ENCODE assay signal across 13 mouse cellular contexts in the genomic region with DNA sequence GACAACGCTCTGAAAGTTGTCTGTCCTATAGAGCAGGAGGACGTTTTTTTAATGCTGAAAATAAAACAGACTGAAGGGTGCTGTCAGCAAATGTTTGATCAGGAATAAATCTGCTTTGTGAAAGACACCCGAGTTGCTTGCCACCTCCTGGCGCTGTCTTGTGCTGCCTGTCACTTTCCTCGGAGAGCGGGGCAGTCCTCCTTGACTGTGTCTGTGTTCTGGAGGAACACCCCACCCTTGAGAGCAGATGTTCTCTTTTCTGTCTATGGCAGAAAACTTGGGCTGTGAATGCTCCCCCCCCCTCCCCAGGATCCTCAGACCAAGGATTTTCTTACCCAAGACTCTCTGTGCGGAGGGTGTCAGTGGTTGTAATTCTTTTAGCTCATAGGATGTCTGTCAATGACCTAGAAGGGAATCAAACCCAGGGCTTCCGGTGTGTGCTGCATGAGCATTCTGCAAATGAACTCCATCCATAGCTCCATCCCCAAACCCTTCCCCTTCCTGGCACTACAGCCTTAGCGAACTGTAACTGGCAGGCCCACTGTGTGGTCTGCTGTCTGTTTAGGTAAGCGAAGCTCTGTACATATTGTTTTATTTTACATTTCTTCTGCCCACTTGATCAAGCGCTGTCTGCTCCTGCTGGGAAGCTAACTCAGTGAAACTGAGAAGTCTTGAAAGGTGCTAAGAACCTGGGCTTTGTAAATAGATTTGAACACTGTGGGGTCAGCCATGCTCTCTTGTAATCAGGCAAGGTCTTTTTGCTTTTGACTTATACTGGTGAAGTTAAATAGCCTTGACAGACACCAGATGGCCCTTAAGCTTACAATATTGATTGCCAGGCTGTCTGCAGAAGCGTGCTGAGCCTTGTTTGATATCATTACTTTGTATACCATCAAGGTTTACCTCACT. TPM values are rescaled to one million over a fixed set of nuclear protein-coding genes. Genes with fewer than 3 reads are reported as not detected.
DNase-seq lines count a peak whose midpoint lies in the region; ATAC-seq and TF ChIP-seq lines count a peak whose summit lies in the region.
"Had no signal": no experiment of that assay in that cellular context is flagged by ENCODE, and none has a peak within 500 bp of the region (broad histone marks: within the 10 kb centered on the region; RNA-seq: fewer than 3 reads in every experiment).

No protein-coding gene starts in this region.

- no peaks in the 10 kb centered on the region for H3K27me3 ChIP-seq in cerebellum, adult 2 months (ENCODE audit: control insufficient read depth, insufficient read depth, low read length)
- no peaks in the 10 kb centered on the region for H3K27me3 ChIP-seq in hindbrain, postnatal 0 days (ENCODE audit: insufficient read depth, low read length)
- H3K27me3 ChIP-seq: limb, embryonic 15.5 days had no signal

- no peak overlapping the region for H3K4me3 ChIP-seq in cerebellum, adult 2 months (replicated peaks; ENCODE audit: insufficient read depth, low read depth, low read length)
- no peak overlapping the region for H3K4me3 ChIP-seq in hindbrain, postnatal 0 days (ENCODE audit: low read length)
- H3K4me3 ChIP-seq: heart, embryonic 10.5 days; limb, embryonic 15.5 days had no signal

- no peaks in the 10 kb centered on the region for H3K9me3 ChIP-seq in hindbrain, postnatal 0 days (ENCODE audit: low read length)
- H3K9me3 ChIP-seq: heart, embryonic 10.5 days; limb, embryonic 15.5 days had no signal

- TF ChIP-seq POLR2A in cerebellum, adult 2 months (IDR thresholded peaks at IDR 0.05; ENCODE audit: borderline replicate concordance, insufficient read depth, low read length): no peak

- no peaks in the 10 kb centered on the region for H3K36me3 ChIP-seq in hindbrain, postnatal 0 days (ENCODE audit: insufficient read depth, low read length)
- H3K36me3 ChIP-seq: heart, embryonic 10.5 days; limb, embryonic 15.5 days had no signal

- WGBS in cerebellum, adult 2 months: 57% methylated on average over 12 of the region's 12 CpGs
- WGBS in hindbrain, postnatal 0 days: 55% methylated on average over 12 of the region's 12 CpGs

- TF ChIP-seq CTCF in cerebellum, adult 2 months (IDR thresholded peaks at IDR 0.05; ENCODE audit: borderline replicate concordance, insufficient read depth, low read depth, low read length): no peak
- no peak for TF ChIP-seq CTCF in hindbrain, postnatal 0 days (IDR thresholded peaks at IDR 0.05; ENCODE audit: low read depth)

- H3K4me2 ChIP-seq in hindbrain, postnatal 0 days (ENCODE audit: low read depth, low read length): no peak overlapping the region
- H3K4me2 ChIP-seq: limb, embryonic 15.5 days had no signal

- H3K27ac ChIP-seq in cerebellum, adult 2 months (ENCODE audit: insufficient read depth, low read length): no peak overlapping the region
- H3K27ac ChIP-seq in hindbrain, postnatal 0 days: no peak overlapping the region
- H3K27ac ChIP-seq: limb, embryonic 15.5 days had no signal

- peak; percentile 35 for DNase-seq in cerebellum, postnatal 10 days
- DNase-seq in cerebellum, adult 2 months: no peak
- DNase-seq in layer of hippocampus, adult 9-11 months: peak; percentile 31
- no peak for DNase-seq in layer of hippocampus, postnatal 10 days (ENCODE audit: low spot score in 2 of 2)
- DNase-seq in hindbrain, postnatal 0 days (ENCODE audit: low spot score): peak; percentile 55
- DNase-seq in retina, postnatal 7 days (ENCODE audit: low read depth, low spot score): peak; percentile 31
- no peak for DNase-seq in left cerebral cortex, adult 8-10 months (ENCODE audit: low spot score in 2 of 2)
- no peak for DNase-seq in heart, postnatal 36 days
- DNase-seq: kidney, adult 11 months; lung, postnatal 10 days; right cerebral cortex, adult 18-20 months had no signal

- ATAC-seq in hindbrain, postnatal 0 days: peak; percentile 76

- H3K4me1 ChIP-seq in cerebellum, adult 2 months (ENCODE audit: control insufficient read depth, insufficient read depth, low read length): no peaks in the 10 kb centered on the region
- H3K4me1 ChIP-seq in hindbrain, postnatal 0 days (ENCODE audit: insufficient read depth, low read length): no peaks in the 10 kb centered on the region

- no peak overlapping the region for H3K9ac ChIP-seq in hindbrain, postnatal 0 days (replicated peaks; ENCODE audit: low read length)
- H3K9ac ChIP-seq: limb, embryonic 15.5 days had no signal

- intact Hi-C loops in heart, postnatal 36 days (cut with DNase I): no loop called here

RNA-seq across cellular contexts. Expression of a gene that starts 53.0 kb away (rescaled TPM):
- 8.5 and 8.7 TPM in 2 replicates for polyA plus RNA-seq in cerebellum, adult 2 months (2012; rRNA removed)
- 10 to 100 TPM; 18.2 to 19.2 TPM for total RNA-seq in layer of hippocampus, postnatal 10 days (2021)
- 34.2 and 44.5 TPM in 2 replicates for total RNA-seq in hindbrain, postnatal 0 days (2014; rRNA removed)
- polyA plus RNA-seq in hindbrain, postnatal 0 days (2015; fragmentation: Nextera tagmentation; extraction: Ambion mirVana): 12.3 and 13.1 TPM in 2 replicates
- 10 to 100 TPM; 12.4 to 15.1 (median 13.6) TPM for total RNA-seq in left cerebral cortex, adult 8-10 months (2022)
- 10 to 100 TPM; 31.3 to 33.1 TPM for total RNA-seq in heart, postnatal 36 days (2021)

Comparison
In these comparisons a context has a peak if more than half of its experiments do, and no peak if none do; other contexts are left out.
1. DNase-seq: peak in cerebellum, postnatal 10 days (2 of 2), layer of hippocampus, adult 9-11 months (single experiment), hindbrain, postnatal 0 days (single experiment) and retina, postnatal 7 days (single experiment); none in cerebellum, adult 2 months (0 of 2), layer of hippocampus, postnatal 10 days (0 of 2), left cerebral cortex, adult 8-10 months (0 of 2) and heart, postnatal 36 days (0 of 2).